Mouse (Mus musculus) neutrophil, adult 59 days (primary cell): Measurements from ENCODE around the gene Nr4a3. TPM values are rescaled to one million over a fixed set of nuclear protein-coding genes. Genes with fewer than 3 reads are reported as not detected.

Experiments used
- total RNA-seq, 2 experiments: library from RNA; stranded (reverse); gene quantifications; 1 replicate in 1 of 2; 2 replicates in 1 of 2; pipeline ENCODE4 v1.2.4; 2023

Gene Nr4a3
- total RNA-seq: 1 to 10 TPM; 4.0 to 5.1 TPM

DNA sequence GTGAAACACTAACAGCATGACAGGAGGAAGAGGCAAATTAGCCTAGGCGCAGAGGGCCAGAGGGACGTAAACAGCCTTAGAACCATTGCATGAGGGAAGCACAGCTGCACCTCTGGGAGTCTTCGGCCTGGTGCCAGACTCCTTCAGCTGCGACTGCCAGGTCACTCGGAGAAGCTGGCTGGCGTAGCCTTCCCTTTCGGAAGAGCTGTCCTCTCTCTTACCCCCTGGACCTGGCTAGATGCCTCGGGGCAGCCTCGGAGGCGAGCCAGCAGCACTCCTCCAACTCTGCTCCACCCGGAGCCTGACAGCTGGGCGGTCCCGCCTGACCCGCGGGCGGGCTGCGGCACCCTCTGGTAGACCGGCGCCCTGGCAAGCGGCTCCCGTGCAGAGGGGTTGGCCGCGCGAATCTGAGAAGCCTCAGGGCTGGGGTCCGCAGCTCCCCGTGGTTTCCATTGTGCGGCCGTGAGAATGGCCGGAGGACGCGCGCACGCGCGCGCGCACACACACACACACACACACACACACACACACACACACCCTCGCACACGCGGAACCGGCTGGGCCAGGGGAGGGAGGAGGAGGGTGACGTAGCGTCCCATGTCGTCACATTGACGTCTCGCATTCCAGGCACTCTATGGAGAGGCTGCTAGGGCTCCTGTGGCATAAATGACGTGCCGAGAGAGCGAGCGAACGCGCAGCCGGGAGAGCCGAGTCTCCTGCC lies at the start of gene Nr4a3:
TSS of gene Nr4a3 (plus strand) at position 663 of the 721 bp plus-strand sequence.

DNA sequence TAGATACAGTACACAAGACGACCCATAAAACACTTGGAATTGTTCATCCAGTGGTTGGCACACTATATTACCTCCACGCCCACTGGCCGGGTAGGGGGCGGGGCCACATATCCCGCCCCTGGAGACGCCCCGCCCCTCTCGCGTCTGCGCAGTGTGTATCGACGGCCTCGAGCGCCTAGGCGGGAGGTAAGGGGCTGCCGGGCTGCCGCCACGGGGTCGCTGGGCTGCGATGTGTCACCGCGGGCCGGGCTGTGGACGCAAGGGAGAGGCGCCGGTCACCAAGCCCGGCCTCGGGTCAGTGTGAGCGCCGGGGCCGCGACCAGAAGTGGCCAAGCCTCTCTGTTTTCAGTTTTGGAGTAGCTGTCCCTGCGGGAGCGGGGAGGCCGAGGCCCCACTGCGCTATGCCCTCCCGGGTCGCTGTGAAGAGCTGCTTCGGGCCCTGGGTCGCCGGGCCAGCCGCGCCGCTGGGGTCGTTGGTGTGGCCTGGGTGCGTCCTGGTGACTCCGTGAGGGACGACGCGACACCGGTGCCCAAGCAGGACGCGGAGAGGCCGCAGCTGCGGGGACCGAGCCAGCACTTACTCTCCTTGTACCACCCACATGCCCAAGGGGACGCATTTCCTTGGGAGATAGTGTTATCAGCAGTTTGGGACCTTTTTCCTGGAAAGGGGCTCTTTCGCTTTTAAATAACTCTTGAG lies 80.0 kb downstream of the Nr4a3 start, which contains the start of gene Stx17:
TSS of gene Stx17 (plus strand) at position 143 of the 697 bp plus-strand sequence.

Other genes with a start within 250 kb of the Nr4a3 start
- gene Stx17, start 79.8 kb downstream of the Nr4a3 start, total RNA-seq: 10 to 100 TPM; 42.4 to 51.0 TPM
- gene Erp44, start 234.4 kb downstream of the Nr4a3 start, total RNA-seq: 10 to 100 TPM; 29.6 to 39.4 TPM
- gene Invs, start 234.6 kb downstream of the Nr4a3 start, total RNA-seq: 1 to 10 TPM; 3.7 to 4.1 TPM